Mouse (Mus musculus): ENCODE measurements at regions not wholly inside any gene's neighbourhood (a gene's known extent, or its start where the extent isn't known, plus 50 kb on each side); places are given as distances from the start of the nearest gene placed in this dataset.
A peak's percentile ranks its signal among the peaks of the same experiment; 100 is the strongest.

- ATAC-seq (ENCODE audit: low TSS enrichment): no peak
Observed at GRCm38 (mm10) chr16:47081896-47082295, 583.6 kb upstream of the Nectin3 start.

- ATAC-seq (ENCODE audit: low TSS enrichment): no peak
Observed at GRCm38 (mm10) chr16:47080330-47080729, 582.0 kb upstream of the Nectin3 start.

DNA sequence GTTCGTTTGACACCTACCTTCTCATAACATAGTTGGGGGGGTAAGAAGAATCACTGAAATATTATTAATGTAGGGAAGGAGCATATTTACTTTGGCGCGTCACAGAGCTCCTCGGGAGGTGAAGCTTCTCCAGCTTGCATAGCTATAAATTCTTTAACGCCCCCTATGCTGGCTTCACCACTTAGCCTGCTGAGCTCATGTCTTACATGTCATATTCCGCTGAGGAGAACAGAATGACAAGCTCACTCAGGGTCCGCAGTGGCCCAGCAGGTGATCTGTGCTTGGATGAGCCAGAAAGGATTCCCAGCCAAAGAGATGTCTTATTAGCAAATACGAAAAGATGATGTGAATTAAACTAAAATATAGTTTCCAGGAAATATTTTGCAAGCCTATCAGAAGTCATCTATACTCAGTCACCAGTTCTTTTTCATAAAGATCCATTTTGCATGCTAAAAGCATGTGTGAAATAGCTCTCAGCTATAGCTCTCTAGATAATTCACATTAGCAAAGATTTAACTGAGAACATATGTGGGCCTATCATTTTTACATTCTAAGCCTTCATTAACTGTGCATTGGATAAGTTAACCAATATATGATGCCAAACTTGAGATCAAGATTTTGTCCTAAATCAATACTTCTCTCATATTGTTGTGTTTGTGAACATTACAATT is 561.1 kb upstream of the Nectin3 start:
- no peak for ATAC-seq (ENCODE audit: low TSS enrichment)

GRCm38 (mm10) chr16:47058811-47059210 is 560.5 kb upstream of the Nectin3 start:
- ATAC-seq (ENCODE audit: low TSS enrichment): no peak

DNA sequence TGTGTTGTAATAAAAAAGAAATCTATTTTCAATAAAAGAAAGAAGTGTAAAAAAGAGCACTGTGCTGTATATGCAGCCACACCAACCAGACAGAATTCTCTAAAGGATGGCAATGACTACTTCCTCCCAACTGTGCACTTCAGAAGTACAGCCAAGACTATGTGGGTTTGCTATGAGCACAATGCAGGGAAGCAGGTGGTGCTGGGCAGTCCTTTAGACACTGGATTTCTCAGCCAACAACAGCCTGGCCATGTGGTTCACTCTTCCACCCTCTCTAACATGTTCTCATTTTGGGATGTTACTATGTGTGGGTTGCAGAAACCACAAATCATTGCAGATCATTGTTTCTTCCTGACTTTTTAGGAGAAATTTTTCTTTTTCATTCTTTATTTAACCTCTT is 527.6 kb upstream of the Nectin3 start:
- peak; percentile 100 for ATAC-seq (ENCODE audit: low TSS enrichment)

DNA sequence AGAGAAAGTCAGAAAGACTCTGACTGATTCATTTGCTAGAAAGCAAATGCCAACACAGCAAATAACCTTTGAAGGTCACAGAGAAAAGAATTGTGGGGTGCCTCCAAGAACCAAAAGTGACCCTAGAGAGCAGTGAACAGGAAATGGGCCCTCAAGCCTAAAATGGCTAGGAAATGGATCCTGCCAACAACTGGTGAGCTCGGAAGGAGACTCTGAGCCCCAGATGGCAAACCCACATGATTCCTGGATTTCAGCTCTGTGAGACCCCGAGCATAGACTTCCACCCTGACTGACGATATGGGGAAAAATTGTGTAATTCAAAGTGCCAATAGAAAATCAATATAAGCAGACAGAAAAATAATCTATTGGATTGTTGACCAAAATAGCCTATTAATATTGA is 519.2 kb upstream of the Nectin3 start:
- ATAC-seq (ENCODE audit: low TSS enrichment): no peak

- ATAC-seq (ENCODE audit: low TSS enrichment): no peak
Observed at GRCm38 (mm10) chr16:46982910-46983600, 484.7 kb upstream of the Nectin3 start.

DNA sequence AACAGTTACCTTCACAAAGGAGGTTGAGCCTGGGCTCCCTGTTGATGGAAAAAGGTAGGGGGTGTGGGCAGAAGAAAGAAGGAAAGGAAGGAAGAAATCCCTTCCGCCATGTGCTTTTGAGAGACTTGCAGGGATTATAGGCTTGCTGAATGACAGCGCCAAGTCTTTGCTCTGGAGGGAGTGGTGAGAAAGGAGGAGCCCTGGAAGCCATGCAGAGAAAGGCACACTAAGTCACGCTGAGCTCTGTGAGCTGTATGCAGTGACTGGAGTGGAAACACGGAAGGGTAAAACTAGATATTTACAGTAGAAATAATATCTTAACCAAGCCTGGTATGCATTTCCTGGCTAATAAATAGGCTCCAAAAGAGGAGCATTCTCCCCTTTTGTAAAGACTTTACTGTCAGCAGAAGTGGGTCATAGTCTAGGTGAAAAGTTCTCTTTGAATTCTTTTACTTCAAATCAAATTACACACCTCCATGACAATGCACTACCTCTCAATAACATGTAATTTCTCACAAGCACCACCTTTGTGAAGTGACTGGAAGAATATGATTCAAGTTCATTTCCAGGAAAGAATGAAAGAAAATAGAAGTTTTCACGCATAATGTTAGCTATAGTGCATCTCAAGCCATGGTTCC is 484.1 kb upstream of the Nectin3 start:
- no peak for ATAC-seq (ENCODE audit: low TSS enrichment)

- peak; percentile 97 for ATAC-seq (ENCODE audit: low TSS enrichment)
Observed at GRCm38 (mm10) chr16:46965741-46966140, 467.4 kb upstream of the Nectin3 start.

DNA sequence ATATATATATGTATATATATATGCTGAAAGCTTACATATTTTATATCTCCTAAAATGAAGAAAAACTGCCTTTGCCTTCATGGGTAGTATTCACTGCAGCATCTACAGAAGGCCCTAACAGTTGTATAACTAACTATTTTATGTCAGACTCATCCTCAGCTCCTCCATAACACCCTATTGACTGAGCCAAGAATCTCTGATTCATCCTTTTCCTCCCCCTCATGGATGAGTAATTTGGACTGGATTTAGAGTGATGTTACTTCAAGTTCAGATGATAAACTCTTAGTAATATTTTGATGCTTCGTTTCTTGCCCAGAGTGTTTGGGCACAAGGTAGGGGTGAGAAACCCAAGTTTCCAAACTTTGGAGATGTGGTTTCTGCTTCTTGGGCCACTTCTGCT is 458.7 kb upstream of the Nectin3 start:
- peak; percentile 100 for ATAC-seq (ENCODE audit: low TSS enrichment)

- no peak for ATAC-seq (ENCODE audit: low TSS enrichment)
Observed at GRCm38 (mm10) chr16:46926060-46926459, 427.7 kb upstream of the Nectin3 start.

- ATAC-seq (ENCODE audit: low TSS enrichment): no peak
Observed at GRCm38 (mm10) chr16:46894576-46895203, 396.4 kb upstream of the Nectin3 start.

DNA sequence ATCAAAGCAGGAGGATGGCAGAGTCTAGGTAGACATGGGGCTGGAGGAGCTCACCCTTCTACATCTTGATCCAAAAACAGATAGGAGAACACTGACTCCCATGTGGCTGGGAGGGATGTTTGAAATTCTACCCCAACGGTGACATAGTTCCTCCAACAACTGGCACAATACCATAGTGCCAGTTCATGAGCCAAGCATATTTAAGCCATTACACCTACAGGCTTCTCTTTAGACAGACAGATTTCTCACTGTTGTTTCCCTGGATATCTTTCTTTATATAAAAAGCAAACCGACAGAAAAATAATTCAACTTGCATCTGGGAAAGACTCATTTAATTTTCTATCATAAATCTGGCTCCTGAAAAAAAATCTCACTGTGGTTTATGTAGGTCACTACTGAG is 380.4 kb upstream of the Nectin3 start:
- peak; percentile 95 for ATAC-seq (ENCODE audit: low TSS enrichment)

GRCm38 (mm10) chr16:46863959-46864358 is 365.6 kb upstream of the Nectin3 start:
- ATAC-seq (ENCODE audit: low TSS enrichment): 0 out of 2 replicates have a peak, but pooled peaks have one; percentile 55

DNA sequence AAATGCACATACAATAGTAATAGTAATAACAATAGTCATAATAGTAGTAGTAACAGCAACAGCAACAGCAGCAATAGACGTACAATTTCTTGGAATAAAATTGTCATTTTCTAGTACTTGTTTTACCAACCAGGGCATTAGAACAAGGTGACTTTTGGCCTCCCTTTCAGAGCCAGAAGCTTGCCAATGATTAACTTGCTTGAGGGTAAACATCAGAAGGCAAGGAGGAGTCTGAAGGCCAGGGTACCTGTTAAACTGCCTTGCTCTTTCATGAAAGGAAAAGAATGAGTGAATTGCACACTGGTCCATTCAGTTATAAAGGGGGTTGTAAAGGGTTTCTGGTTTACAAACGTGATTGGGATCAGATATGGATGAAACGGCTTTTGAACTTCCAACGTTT is 351.2 kb upstream of the Nectin3 start:
- ATAC-seq (ENCODE audit: low TSS enrichment): no peak

DNA sequence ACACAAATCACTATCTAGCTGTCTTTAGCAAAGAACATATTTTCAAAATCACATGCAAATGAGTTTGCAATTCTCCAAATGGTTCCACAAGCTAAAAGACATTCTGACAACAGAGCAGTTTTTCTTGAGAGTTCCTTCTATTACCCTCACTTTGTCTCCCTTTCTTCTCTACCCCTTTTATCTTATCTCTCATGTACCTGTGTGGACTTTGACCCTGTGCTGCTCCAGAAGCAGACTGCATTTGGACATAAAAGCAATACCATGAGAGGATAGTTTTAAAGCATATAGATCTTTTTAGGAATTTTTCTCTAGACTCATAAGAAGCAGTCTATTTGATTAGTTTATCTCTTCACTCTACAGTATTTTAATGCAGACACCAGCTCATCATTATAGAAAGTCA is 350.4 kb upstream of the Nectin3 start:
- ATAC-seq (ENCODE audit: low TSS enrichment): no peak

- no peak for ATAC-seq (ENCODE audit: low TSS enrichment)
Observed at GRCm38 (mm10) chr16:46847707-46848356, 349.5 kb upstream of the Nectin3 start.

- no peak for ATAC-seq (ENCODE audit: low TSS enrichment)
Observed at GRCm38 (mm10) chr16:46841179-46841578, 342.9 kb upstream of the Nectin3 start.

DNA sequence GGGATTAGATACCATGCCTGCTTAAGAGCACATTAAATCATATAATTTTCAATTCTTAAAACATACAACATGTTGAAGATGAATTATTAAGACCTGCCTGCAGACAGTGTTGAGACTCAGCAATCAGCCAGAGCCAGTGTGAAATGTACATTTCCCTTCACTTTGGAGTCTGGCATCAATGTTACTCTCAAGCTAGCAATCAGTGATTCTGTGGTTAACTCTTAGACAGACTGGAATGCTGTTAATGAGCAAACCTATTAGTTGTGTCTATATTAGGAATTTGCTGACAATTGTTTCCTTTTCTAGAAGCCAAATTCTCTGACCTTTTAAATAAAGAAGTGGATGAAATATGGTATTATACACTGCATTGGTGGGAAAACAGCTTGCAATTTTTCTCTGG is 342.4 kb upstream of the Nectin3 start:
- no peak for ATAC-seq (ENCODE audit: low TSS enrichment)

GRCm38 (mm10) chr16:46825147-46825546 is 326.8 kb upstream of the Nectin3 start:
- no peak for ATAC-seq (ENCODE audit: low TSS enrichment)

- no peak for ATAC-seq (ENCODE audit: low TSS enrichment)
Observed at GRCm38 (mm10) chr16:46822753-46823152, 324.4 kb upstream of the Nectin3 start.

- no peak for ATAC-seq (ENCODE audit: low TSS enrichment)
Observed at GRCm38 (mm10) chr16:46818215-46818614, 319.9 kb upstream of the Nectin3 start.

All from frontal cortex, adult (tissue).